Mouse (Mus musculus) stomach, postnatal 0 days (tissue): Measurements from ENCODE around the gene Zfp148.

Source experiments
- CTCF ChIP-seq: IDR thresholded peaks from 2 replicates; pipeline ENCODE4 v1.5.1; 2016; ENCODE audit warnings: antibody characterized with exemption, low read depth, mild to moderate bottlenecking, moderate library complexity
- EP300 ChIP-seq: optimal IDR thresholded peaks from 2 replicates; pipeline ENCODE3; 2016; ENCODE audit warnings: antibody characterized with exemption

- TF ChIP-seq EP300, result no peak
- no peak for TF ChIP-seq CTCF
These were observed 12.0 kb upstream of the Zfp148 start for GRCm38 (mm10) chr16:33368632-33369031.
